ENCODE assay signal across 17 mouse cellular contexts in the genomic region with DNA sequence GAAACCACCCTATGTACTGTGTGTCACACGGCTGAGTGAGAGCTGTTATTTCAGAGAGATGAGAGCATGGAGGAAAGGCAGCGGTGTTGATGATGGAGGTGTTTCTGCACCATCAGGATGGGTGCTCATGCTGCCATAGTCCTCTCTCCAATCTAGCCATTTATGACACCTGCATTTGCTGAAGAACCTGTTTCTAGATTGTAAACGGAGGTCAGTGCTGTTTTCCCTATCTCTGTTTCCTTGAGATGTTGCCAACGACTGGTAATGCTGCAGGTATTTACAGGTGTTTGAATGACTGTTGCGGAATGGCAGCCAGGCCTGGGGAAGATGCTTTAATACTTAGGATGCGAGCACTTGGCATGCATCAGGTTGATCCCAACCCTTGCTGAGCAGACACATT.
"Had no signal": no experiment of that assay in that cellular context is flagged by ENCODE, and none has a peak within 500 bp of the region (broad histone marks: within the 10 kb centered on the region; RNA-seq: fewer than 3 reads in every experiment).

No protein-coding gene starts in this region.

- H3K36me3 ChIP-seq: midbrain, embryonic 13.5 days; neural tube, embryonic 15.5 days had no signal

- H3K9ac ChIP-seq: lung, embryonic 14.5 days; midbrain, embryonic 13.5 days; neural tube, embryonic 13.5 days; neural tube, embryonic 15.5 days had no signal

- H3K4me2 ChIP-seq: lung, embryonic 14.5 days; midbrain, embryonic 13.5 days; neural tube, embryonic 13.5 days; neural tube, embryonic 15.5 days had no signal

- H3K27ac ChIP-seq: midbrain, embryonic 10.5 days; midbrain, embryonic 13.5 days; neural tube, embryonic 13.5 days; neural tube, embryonic 15.5 days had no signal

- DNase-seq: lung, adult 18-20 months; lung, embryonic 14.5 days; lung, postnatal 10 days; retina, postnatal 1 day; right cerebral cortex, adult 18-20 months; right cerebral cortex, postnatal 25 days; right cerebral cortex, postnatal 4 days; spleen, adult 18-20 months; thymus, adult 18-20 months; thymus, postnatal 14 days; thymus, postnatal 36 days had no signal

- H3K4me3 ChIP-seq: midbrain, embryonic 10.5 days; midbrain, embryonic 13.5 days; myocyte; neural tube, embryonic 13.5 days; neural tube, embryonic 15.5 days had no signal

- H3K27me3 ChIP-seq: midbrain, embryonic 13.5 days; neural tube, embryonic 13.5 days; neural tube, embryonic 15.5 days had no signal

- ATAC-seq: midbrain, embryonic 13.5 days; midbrain, embryonic 16.5 days had no signal

- H3K9me3 ChIP-seq: midbrain, embryonic 10.5 days; midbrain, embryonic 13.5 days; neural tube, embryonic 13.5 days; neural tube, embryonic 15.5 days had no signal
